Mouse (Mus musculus) intestine, postnatal 0 days (tissue): ENCODE data around the gene Rps21. TPM values are rescaled to one million over a fixed set of nuclear protein-coding genes. Genes with fewer than 3 reads are reported as not detected.

ENCODE experiments used
- ATAC-seq: fragments of 200-750 bp; cut with Nextera tagmentation; 2 replicates; pipeline ENCODE4 v1.8.0; 2017; ENCODE audit warnings: mild to moderate bottlenecking, moderate TSS enrichment, moderate library complexity
- H3K27ac ChIP-seq: fragments of 300-500 bp; sonication (generic); 2 replicates; pipeline ENCODE4 v1.5.1; 2014; ENCODE audit warnings: mild to moderate bottlenecking, low read depth, low read length, moderate library complexity
- H3K27me3 ChIP-seq: fragments of 300-500 bp; sonication (generic); replicated peaks from 2 replicates; pipeline ENCODE4 v1.6.1; 2014; ENCODE audit warnings: low read length, mixed read lengths; ENCODE audit not compliant: control insufficient read depth, insufficient read depth
- H3K36me3 ChIP-seq: fragments of 300-500 bp; sonication (generic); 2 replicates; pipeline ENCODE4 v1.6.1; 2014; ENCODE audit warnings: mild to moderate bottlenecking, moderate library complexity; ENCODE audit not compliant: control insufficient read depth, insufficient read depth
- H3K4me1 ChIP-seq: fragments of 300-500 bp; sonication (generic); replicated peaks from 2 replicates; pipeline ENCODE4 v1.6.1; 2014; ENCODE audit warnings: antibody characterized with exemption, low read length, mixed read lengths; ENCODE audit not compliant: control insufficient read depth, insufficient read depth
- H3K4me2 ChIP-seq: fragments of 300-500 bp; sonication (generic); replicated peaks from 2 replicates; pipeline ENCODE4 v1.6.1; 2014; ENCODE audit warnings: low read depth, mild to moderate bottlenecking, moderate library complexity
- H3K4me3 ChIP-seq: fragments of 300-500 bp; sonication (generic); 2 replicates; pipeline ENCODE4 v1.5.1; 2014; ENCODE audit warnings: low read depth, low read length
- H3K9ac ChIP-seq: fragments of 300-500 bp; sonication (generic); 2 replicates; pipeline ENCODE4 v1.6.1; 2014; ENCODE audit warnings: mild to moderate bottlenecking, low read depth, low read length
- H3K9me3 ChIP-seq: fragments of 300-500 bp; sonication (generic); 2 replicates; pipeline ENCODE4 v1.6.1; 2016; ENCODE audit warnings: mixed run types; ENCODE audit not compliant: control insufficient read depth
- CTCF ChIP-seq: sonication (generic); IDR thresholded peaks from 2 replicates; pipeline ENCODE4 v1.5.1; 2016; ENCODE audit warnings: low read depth, mild to moderate bottlenecking, control low read depth, antibody characterized with exemption, moderate library complexity
- WGBS: fragments of 180-500 bp; shearing (Covaris S2); extraction: QIAGEN DNeasy Blood & Tissue Kit; methylation state at CpG from one replicate; pipeline ENCODE4 v1.1.7; 2014; 5-methylcytosine and 5-hydroxymethylcytosine counted together
- microRNA-seq: library from miRNA; unstranded; fragments of <30 nt; microRNA quantifications from one replicate; pipeline ENCODE4, GENCODE M21; 2016
- polyA plus RNA-seq: library from polyadenylated mRNA; unstranded; fragments of >200 nt; fragmentation: Nextera tagmentation; extraction: Ambion mirVana; gene quantifications from 2 replicates; pipeline ENCODE4 v1.2.1, GENCODE M21; 2015

Gene Rps21
- polyA plus RNA-seq, 1 experiment from 2014 or later, result 454 TPM

DNA sequence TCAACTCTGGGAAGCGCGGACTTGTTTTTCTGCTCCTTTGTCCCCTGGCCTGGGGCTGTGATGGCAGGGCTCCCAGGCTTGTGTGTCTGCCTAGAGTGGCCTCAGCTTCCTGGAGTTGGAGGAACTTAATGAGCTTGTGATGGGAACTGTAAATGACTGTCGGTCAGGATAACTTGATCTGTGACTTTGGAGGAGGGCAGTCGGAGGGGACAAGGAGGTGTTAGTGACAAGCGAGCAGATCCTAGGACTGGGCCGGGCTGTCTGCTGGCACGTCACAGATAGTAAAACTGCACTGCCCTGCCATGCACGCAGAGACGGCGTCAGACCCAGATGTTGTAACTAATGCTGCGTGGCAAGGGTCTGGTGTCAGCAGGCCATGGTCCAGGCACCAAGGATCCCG lies 46.3 kb downstream of the Rps21 start:
- no peaks in the 10 kb centered on the region for H3K36me3 ChIP-seq
- no peaks in the 10 kb centered on the region for H3K27me3 ChIP-seq
- H3K4me3 ChIP-seq, result no peak overlapping the region
- no peaks in the 10 kb centered on the region for H3K9me3 ChIP-seq
- no peak overlapping the region for H3K4me2 ChIP-seq
- no peak for TF ChIP-seq CTCF
- H3K4me1 ChIP-seq, result no peaks in the 10 kb centered on the region
- WGBS, result 64% methylated on average over 12 of the region's 12 CpGs
- peak; percentile 76 for ATAC-seq
- H3K27ac ChIP-seq, result 0 out of 2 replicates have a peak overlapping the region, but pooled peaks have one; percentile 8
- H3K9ac ChIP-seq, result no peak overlapping the region

DNA sequence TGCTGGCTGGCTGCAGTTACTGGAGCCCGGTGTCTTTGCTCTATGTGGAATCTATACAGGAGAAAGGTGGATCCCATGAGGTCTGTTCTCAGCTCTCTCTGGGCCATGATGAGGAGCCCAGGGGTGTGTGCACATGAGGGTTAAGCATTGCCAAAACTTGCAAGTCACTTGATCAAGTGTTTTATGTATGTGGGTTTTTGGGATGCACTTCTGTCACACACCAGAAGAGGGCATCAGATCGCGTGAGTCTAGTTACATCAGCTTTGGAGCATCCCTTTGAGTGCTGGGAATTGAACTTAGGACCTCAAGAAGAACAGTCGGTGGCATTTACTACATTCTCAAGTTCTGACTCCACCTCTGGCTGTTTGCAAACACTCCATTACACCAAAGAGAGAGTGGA lies 47.4 kb downstream of the Rps21 start:
- Histone ChIP-seq H3K4me1 (no peaks in the 10 kb centered on the region), H3K4me3 (no peak overlapping the region), H3K9ac (no peak overlapping the region), H3K4me2 (no peak overlapping the region), H3K27ac (no peak overlapping the region), H3K36me3 (no peaks in the 10 kb centered on the region), H3K27me3 (no peaks in the 10 kb centered on the region), H3K9me3 (no peaks in the 10 kb centered on the region)
- ATAC-seq, result no peak
- TF ChIP-seq CTCF, result peak; percentile 47
- WGBS, result 65% methylated on average over 4 of the region's 4 CpGs

DNA sequence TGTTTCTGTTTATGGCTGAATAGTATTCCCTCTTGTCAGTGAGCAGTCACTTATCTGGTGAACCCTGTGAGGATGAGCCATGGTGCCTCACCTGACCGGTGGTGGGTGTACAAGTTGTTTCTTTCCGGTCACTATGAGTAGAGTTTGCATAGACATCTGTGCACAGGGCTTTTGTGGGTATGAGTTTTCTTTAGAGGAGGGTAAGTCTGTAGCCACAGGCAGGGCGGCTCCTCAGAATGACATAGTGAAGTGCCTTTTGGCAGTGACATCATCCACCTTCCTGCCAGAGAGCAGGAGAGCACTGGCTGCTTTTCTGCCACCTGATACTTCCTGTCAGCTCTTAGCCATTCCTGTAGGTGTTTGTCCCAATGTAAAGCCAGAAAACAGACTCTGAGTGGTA lies 48.3 kb downstream of the Rps21 start:
- H3K4me3 ChIP-seq, result no peak overlapping the region
- no peak overlapping the region for H3K4me2 ChIP-seq
- WGBS, result 74% methylated on average over 3 of the region's 3 CpGs
- no peak overlapping the region for H3K27ac ChIP-seq
- no peaks in the 10 kb centered on the region for H3K27me3 ChIP-seq
- no peak overlapping the region for H3K9ac ChIP-seq
- no peaks in the 10 kb centered on the region for H3K36me3 ChIP-seq
- H3K4me1 ChIP-seq, result no peaks in the 10 kb centered on the region
- no peak for TF ChIP-seq CTCF
- H3K9me3 ChIP-seq, result no peaks in the 10 kb centered on the region
- no peak for ATAC-seq

DNA sequence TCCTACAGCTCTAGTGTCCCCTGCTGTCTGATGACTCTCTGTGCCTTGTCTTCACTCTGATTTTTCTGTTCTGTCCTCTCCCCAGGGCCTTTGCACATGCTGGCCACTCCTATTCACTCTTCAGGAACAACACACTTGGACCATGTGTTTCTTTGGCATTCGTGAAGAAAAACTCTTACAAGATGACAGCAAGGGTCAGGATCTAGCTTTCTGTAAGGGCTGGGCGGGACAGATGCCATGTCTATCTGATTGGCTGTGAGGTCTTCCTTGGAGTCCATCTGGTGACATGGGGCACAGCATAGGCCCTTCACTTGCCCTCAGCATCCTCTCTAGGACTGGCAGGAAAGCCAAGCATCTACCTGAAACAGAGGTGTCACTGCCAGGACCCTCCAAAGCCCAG lies 48.8 kb downstream of the Rps21 start:
- no peaks in the 10 kb centered on the region for H3K4me1 ChIP-seq
- ATAC-seq, result no peak
- no peaks in the 10 kb centered on the region for H3K27me3 ChIP-seq
- no peak overlapping the region for H3K27ac ChIP-seq
- no peaks in the 10 kb centered on the region for H3K9me3 ChIP-seq
- H3K4me2 ChIP-seq, result no peak overlapping the region
- WGBS, result 76% methylated on average over 2 of the region's 2 CpGs
- H3K4me3 ChIP-seq, result no peak overlapping the region
- H3K9ac ChIP-seq, result no peak overlapping the region
- H3K36me3 ChIP-seq, result no peaks in the 10 kb centered on the region
- TF ChIP-seq CTCF, result no peak

DNA sequence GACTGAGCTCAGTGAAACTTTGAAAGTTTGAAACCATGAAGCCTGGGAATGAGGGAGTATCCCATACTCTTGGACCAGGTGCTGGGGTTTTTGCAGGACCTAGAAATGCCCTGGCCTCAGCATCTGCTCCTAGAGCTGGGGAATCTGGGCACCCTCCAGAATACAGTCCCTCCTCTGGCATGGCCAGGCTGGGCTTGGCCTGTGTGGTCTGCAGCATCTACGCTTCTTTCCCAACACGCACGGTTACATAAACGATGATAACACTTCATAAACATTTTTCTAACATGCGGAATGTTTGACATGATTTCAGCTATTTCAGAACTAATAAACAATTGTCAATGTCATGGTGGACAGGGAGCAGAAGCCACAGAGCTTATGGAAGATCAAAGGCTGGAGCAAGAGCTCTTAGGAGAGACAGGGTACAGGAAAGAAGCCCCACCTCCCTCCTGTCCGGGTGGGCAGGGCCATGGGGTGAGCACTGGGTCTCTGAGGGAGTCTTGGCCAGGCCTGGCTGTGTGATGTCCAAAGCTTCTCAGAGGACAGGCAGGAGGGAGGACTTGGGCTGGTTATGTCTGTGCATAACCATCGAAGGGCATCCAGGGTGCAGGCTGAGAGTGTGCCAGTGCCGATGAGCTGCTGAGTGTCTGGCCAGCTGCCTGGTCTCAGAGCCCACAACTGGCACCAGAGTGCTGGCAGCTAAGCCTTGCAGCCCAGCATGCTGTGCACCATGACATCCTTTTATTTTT lies 49.4 kb downstream of the Rps21 start:
- no peaks in the 10 kb centered on the region for H3K36me3 ChIP-seq
- ATAC-seq, result no peak
- H3K4me2 ChIP-seq, result no peak overlapping the region
- H3K9me3 ChIP-seq, result no peaks in the 10 kb centered on the region
- no peaks in the 10 kb centered on the region for H3K27me3 ChIP-seq
- 68% methylated on average over 8 of the region's 8 CpGs for WGBS
- no peak overlapping the region for H3K9ac ChIP-seq
- H3K4me1 ChIP-seq, result no peaks in the 10 kb centered on the region
- no peak overlapping the region for H3K4me3 ChIP-seq
- no peak overlapping the region for H3K27ac ChIP-seq
- TF ChIP-seq CTCF, result no peak

DNA sequence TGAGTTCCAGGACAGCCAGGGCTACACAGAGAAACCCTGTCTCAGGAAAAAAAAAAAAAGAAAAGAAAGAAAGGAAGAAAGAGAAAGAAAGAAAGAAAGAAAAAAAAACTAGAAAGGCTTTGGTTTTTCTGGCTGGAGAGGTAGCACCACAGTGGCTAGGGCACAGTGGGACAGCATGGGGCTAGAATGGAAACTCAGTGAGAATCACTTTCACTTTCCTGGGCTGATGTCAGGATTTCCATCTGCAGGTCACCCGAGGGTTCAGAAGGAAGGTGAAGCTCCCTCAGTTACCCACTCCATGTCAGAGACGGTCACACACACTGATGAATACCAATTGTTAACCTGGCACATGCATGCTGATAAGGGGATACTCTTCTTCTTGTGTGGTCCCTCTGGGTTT lies 50.5 kb downstream of the Rps21 start:
- Histone ChIP-seq H3K4me2 (no peak overlapping the region), H3K9ac (no peak overlapping the region), H3K4me3 (no peak overlapping the region), H3K27ac (no peak overlapping the region), H3K4me1 (no peaks in the 10 kb centered on the region), H3K27me3 (no peaks in the 10 kb centered on the region), H3K9me3 (no peaks in the 10 kb centered on the region), H3K36me3 (no peaks in the 10 kb centered on the region)
- ATAC-seq, result no peak
- no peak for TF ChIP-seq CTCF
- WGBS, result 49% methylated on average over 2 of the region's 2 CpGs

Small RNA genes within 50 kb of the gene (microRNA-seq; reads per million reads assigned to microRNA genes)
- gene Mir3091, result 0.82 reads per million

Other genes starting within 250 kb of the Rps21 start
- gene Lsm14b, start 232.4 kb upstream of the Rps21 start, polyA plus RNA-seq, result 3.2 and 3.7 TPM in 2 replicates
- gene Psma7, start 214.9 kb upstream of the Rps21 start, polyA plus RNA-seq, result 423 and 444 TPM in 2 replicates
- 1.2 and 1.3 TPM in 2 replicates for gene Ss18l1, start 214.9 kb upstream of the Rps21 start, polyA plus RNA-seq
- 9.8 and 11.1 TPM in 2 replicates for gene Mtg2, start 186.8 kb upstream of the Rps21 start, polyA plus RNA-seq
- gene Hrh3, start 152.9 kb upstream of the Rps21 start, polyA plus RNA-seq, result not detected in 2 replicates
- gene Osbpl2, start 138.1 kb upstream of the Rps21 start, polyA plus RNA-seq, result 22.9 and 26.4 TPM in 2 replicates
- 132 and 142 TPM in 2 replicates for gene Adrm1, start 85.9 kb upstream of the Rps21 start, polyA plus RNA-seq
- gene Lama5, start 31.5 kb upstream of the Rps21 start, polyA plus RNA-seq, result 19.8 and 23.5 TPM in 2 replicates
- 8.2 and 8.4 TPM in 2 replicates for gene Cables2, start 16.1 kb downstream of the Rps21 start, polyA plus RNA-seq
- gene Rbbp8nl, start 32.5 kb downstream of the Rps21 start, polyA plus RNA-seq, result 0.18 and 0.25 TPM in 2 replicates
- gene Gata5, start 77.3 kb downstream of the Rps21 start, polyA plus RNA-seq, result 20.9 and 23.9 TPM in 2 replicates
- 0.47 and 0.76 TPM in 2 replicates for gene Slco4a1, start 198.9 kb downstream of the Rps21 start, polyA plus RNA-seq
- gene Ntsr1, start 242.6 kb downstream of the Rps21 start, polyA plus RNA-seq, result 0.67 and 0.74 TPM in 2 replicates